Mouse (Mus musculus) C3H10T1/2 (cell line): Measurements from ENCODE around the gene Hspa13. TPM values are rescaled to one million over a fixed set of nuclear protein-coding genes. Genes with fewer than 3 reads are reported as not detected.

Experiments
- polyA plus RNA-seq, 2 experiments: library from polyadenylated mRNA; unstranded; fragments of >200 nt; fragmentation: generic; extraction: Trizol; gene quantifications; one replicate each; pipeline ENCODE4 v1.2.1; 2012; ENCODE audit warnings: missing spikeins in 2 of 2

Hspa13 gene
- polyA plus RNA-seq = 1 to 10 TPM in 1 of 2 experiments, under 1 TPM in 1; 0.36 to 4.3 TPM

GRCm38 (mm10) chr16:75766388-75767249 is at the start of gene Hspa13:
Gene Hspa13 (minus strand): TSS chr16:75767104.

Other genes starting within 250 kb of the Hspa13 start
- not detected for gene Lipi, start 181.0 kb downstream of the Hspa13 start, polyA plus RNA-seq
- under 1 TPM; 0.04 to 0.14 TPM for gene Rbm11, start 174.3 kb downstream of the Hspa13 start, polyA plus RNA-seq